Mouse (Mus musculus) urinary bladder, adult 18-20 months (tissue): ENCODE data around the gene Nrap.
"Not testable (repeated sequence)": the region's sequence is repeated elsewhere in the genome, so short reads cannot be mapped to it uniquely, and the experiment has no call there.

Experiments used
- DNase-seq, 2 experiments: peaks; one replicate each; pipeline ENCODE4 v3.0.0; 2022; ENCODE audit warnings: low spot score in 2 of 2, mixed read lengths in 2 of 2

The Nrap gene

GRCm38 (mm10) chr19:56366168-56366567 lies 23.7 kb downstream of the Nrap start:
- no peak for DNase-seq

GRCm38 (mm10) chr19:56364563-56364962 lies 25.3 kb downstream of the Nrap start:
- no peak for DNase-seq

GRCm38 (mm10) chr19:56363721-56364460 lies 25.9 kb downstream of the Nrap start:
- no peak for DNase-seq

GRCm38 (mm10) chr19:56358890-56359289 lies 30.9 kb downstream of the Nrap start:
- no peak for DNase-seq

GRCm38 (mm10) chr19:56357374-56357708 lies 32.5 kb downstream of the Nrap start:
- DNase-seq: not testable (repeated sequence)

GRCm38 (mm10) chr19:56356480-56357373 lies 33.1 kb downstream of the Nrap start:
- peak; percentile 46 to 53 for DNase-seq

- DNase-seq: no peak
Measured at GRCm38 (mm10) chr19:56355201-56355600, 34.6 kb downstream of the Nrap start.

GRCm38 (mm10) chr19:56353689-56354088 lies 36.1 kb downstream of the Nrap start:
- DNase-seq: no peak

- no peak for DNase-seq
Measured at GRCm38 (mm10) chr19:56349295-56349694, 40.5 kb downstream of the Nrap start.

- no peak for DNase-seq
Measured at GRCm38 (mm10) chr19:56346750-56347149, 43.1 kb downstream of the Nrap start.

GRCm38 (mm10) chr19:56346016-56346415 lies 43.8 kb downstream of the Nrap start:
- no peak for DNase-seq

GRCm38 (mm10) chr19:56343869-56344563 lies 45.8 kb downstream of the Nrap start:
- DNase-seq: no peak

- no peak for DNase-seq
Measured at GRCm38 (mm10) chr19:56342006-56342405, 47.8 kb downstream of the Nrap start.

- no peak for DNase-seq
Measured at GRCm38 (mm10) chr19:56336826-56337225, 53.0 kb downstream of the Nrap start.

- DNase-seq: no peak
Measured at GRCm38 (mm10) chr19:56336321-56336720, 53.5 kb downstream of the Nrap start.

- DNase-seq: no peak
Measured at GRCm38 (mm10) chr19:56326243-56326855, 63.5 kb downstream of the Nrap start.

GRCm38 (mm10) chr19:56325676-56326075 lies 64.2 kb downstream of the Nrap start:
- DNase-seq: no peak

- DNase-seq: no peak
Measured at GRCm38 (mm10) chr19:56321303-56321920, 68.4 kb downstream of the Nrap start.

GRCm38 (mm10) chr19:56320186-56320860 lies 69.5 kb downstream of the Nrap start:
- DNase-seq: no peak

GRCm38 (mm10) chr19:56319629-56320028 lies 70.2 kb downstream of the Nrap start:
- DNase-seq: no peak

- no peak for DNase-seq
Measured at GRCm38 (mm10) chr19:56319219-56319618, 70.6 kb downstream of the Nrap start.
